Mouse (Mus musculus) effector memory CD4-positive, alpha-beta T cell, adult 7 months (primary cell): ENCODE measurements around the gene Olfr481. TPM values are rescaled to one million over a fixed set of nuclear protein-coding genes. Genes with fewer than 3 reads are reported as not detected.

Source experiments
- polyA plus RNA-seq: library from polyadenylated mRNA; unstranded; fragments of 100-300 nt; shearing (Covaris generic); gene quantifications from one replicate; pipeline ENCODE4 v1.2.1, GENCODE M21; 2017

The Olfr481 gene
- polyA plus RNA-seq: 0.07 TPM

GRCm38 (mm10) chr7:108079555-108079954 lies at the start of gene Olfr481:
Gene Olfr481, plus strand, starts transcription at chr7:108079855.

DNA sequence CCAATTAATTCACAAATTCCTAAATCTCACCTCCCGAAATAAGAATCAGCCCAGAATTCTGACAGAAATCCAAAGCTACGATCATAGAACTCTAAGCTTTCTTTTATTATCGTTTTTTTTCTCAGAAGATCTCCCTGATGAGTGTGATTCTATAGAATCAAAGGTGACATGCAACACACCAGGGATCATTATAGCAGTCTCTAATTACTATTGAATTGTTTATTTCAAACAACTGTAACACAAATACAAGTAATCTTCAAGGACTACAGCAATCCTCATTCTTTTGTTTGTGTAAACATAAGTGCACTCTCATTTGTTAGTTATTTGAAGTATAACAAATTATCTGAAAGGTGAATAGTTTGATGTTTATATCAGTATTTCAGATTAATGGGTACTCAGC lies 45.8 kb upstream of the Olfr481 start, which contains the start of gene Olfr478:
TSS of gene Olfr478 (minus strand) at position 101 of the 400 bp plus-strand sequence.

GRCm38 (mm10) chr7:108050393-108050792 lies 29.3 kb upstream of the Olfr481 start, which contains the start of gene Olfr479:
Gene Olfr479, plus strand, starts transcription at chr7:108050693.

GRCm38 (mm10) chr7:108067246-108067645 lies 12.4 kb upstream of the Olfr481 start, which contains the start of gene Olfr480:
Gene Olfr480, minus strand, starts transcription at chr7:108067346.

GRCm38 (mm10) chr7:108097486-108097885 lies 17.8 kb downstream of the Olfr481 start, which contains the start of gene Olfr482:
Gene Olfr482, minus strand, starts transcription at chr7:108097586.

DNA sequence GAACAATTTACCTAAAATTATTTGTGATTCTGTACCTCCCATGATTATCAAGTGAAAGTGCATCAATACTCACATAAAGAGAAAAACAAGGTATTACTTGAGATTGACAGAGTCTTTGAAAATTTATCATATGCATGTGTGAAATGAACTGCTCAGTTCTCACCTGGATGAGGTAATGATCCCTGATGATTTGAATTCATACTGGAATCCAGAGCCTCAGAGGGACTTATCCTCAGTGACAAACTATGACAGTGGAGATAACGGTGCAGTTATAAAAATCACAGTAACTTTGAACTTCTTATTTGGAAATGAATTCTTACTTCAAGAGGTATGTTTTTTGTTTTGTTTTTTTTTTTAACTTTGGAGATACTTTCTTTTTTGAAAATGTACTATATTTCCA lies 20.9 kb downstream of the Olfr481 start, which contains the start of gene Olfr483:
TSS of gene Olfr483 (plus strand) at position 301 of the 400 bp plus-strand sequence.

GRCm38 (mm10) chr7:108127349-108127748 lies 47.7 kb downstream of the Olfr481 start, which contains the start of gene Olfr484:
Gene Olfr484, minus strand, starts transcription at chr7:108127449.

Other genes starting within 250 kb of the Olfr481 start
- 0.45 TPM for gene Olfr470, start 232.4 kb upstream of the Olfr481 start, polyA plus RNA-seq
- gene Olfr472, start 182.0 kb upstream of the Olfr481 start, polyA plus RNA-seq: 0.40 TPM
- gene Olfr473, start 149.4 kb upstream of the Olfr481 start, polyA plus RNA-seq: not detected
- not detected for gene Olfr474, start 125.2 kb upstream of the Olfr481 start, polyA plus RNA-seq
- gene Olfr476, start 115.1 kb upstream of the Olfr481 start, polyA plus RNA-seq: not detected
- gene Olfr477, start 93.2 kb upstream of the Olfr481 start, polyA plus RNA-seq: not detected
- gene Olfr478, start 45.9 kb upstream of the Olfr481 start, polyA plus RNA-seq: not detected
- gene Olfr479, start 29.2 kb upstream of the Olfr481 start, polyA plus RNA-seq: not detected
- gene Olfr480, start 12.5 kb upstream of the Olfr481 start, polyA plus RNA-seq: not detected
- gene Olfr482, start 17.7 kb downstream of the Olfr481 start, polyA plus RNA-seq: 0.33 TPM
- gene Olfr483, start 21.0 kb downstream of the Olfr481 start, polyA plus RNA-seq: not detected
- not detected for gene Olfr484, start 47.6 kb downstream of the Olfr481 start, polyA plus RNA-seq
- gene Olfr485, start 80.0 kb downstream of the Olfr481 start, polyA plus RNA-seq: 0.40 TPM
- gene Olfr486, start 92.9 kb downstream of the Olfr481 start, polyA plus RNA-seq: not detected
- gene Olfr487, start 134.8 kb downstream of the Olfr481 start, polyA plus RNA-seq: not detected
- not detected for gene Olfr488, start 178.5 kb downstream of the Olfr481 start, polyA plus RNA-seq
- 0.40 TPM for gene Olfr490, start 209.1 kb downstream of the Olfr481 start, polyA plus RNA-seq
- gene Olfr491, start 233.6 kb downstream of the Olfr481 start, polyA plus RNA-seq: not detected
- gene Olfr492, start 243.8 kb downstream of the Olfr481 start, polyA plus RNA-seq: not detected